Mouse (Mus musculus) spleen, adult 2 months (tissue): ENCODE data around the gene Fank1. TPM values are rescaled to one million over a fixed set of nuclear protein-coding genes. Genes with fewer than 3 reads are reported as not detected.

Experiments
- DNase-seq, 2 experiments: peaks; one replicate each; pipeline versions ENCODE4 v3.0.0 to v3.0.0-alpha.2; 2012 to 2021; ENCODE audit warnings: low spot score in 2 of 2, low read depth in 1 of 2
- H3K27ac ChIP-seq: fragments of 200-500 bp; 2 replicates; pipeline ENCODE4 v1.5.1; 2012; ENCODE audit warnings: low read length, inconsistent platforms; ENCODE audit not compliant: insufficient read depth
- H3K27me3 ChIP-seq: fragments of 200-500 bp; 2 replicates; pipeline ENCODE4 v1.6.1; 2012; ENCODE audit warnings: mild to moderate bottlenecking, moderate library complexity, low read length, inconsistent platforms; ENCODE audit not compliant: control insufficient read depth, insufficient read depth
- H3K36me3 ChIP-seq: fragments of 200-500 bp; 2 replicates; pipeline ENCODE4 v1.6.1; 2012; ENCODE audit warnings: mild to moderate bottlenecking, low read length, inconsistent platforms; ENCODE audit not compliant: control insufficient read depth, insufficient read depth
- H3K4me1 ChIP-seq: fragments of 200-500 bp; 2 replicates; pipeline ENCODE4 v1.6.1; 2011; ENCODE audit warnings: inconsistent platforms; ENCODE audit not compliant: control insufficient read depth, insufficient read depth, insufficient read length
- H3K4me3 ChIP-seq: fragments of 200-500 bp; 2 replicates; pipeline ENCODE4 v1.5.1; 2011; ENCODE audit warnings: mild to moderate bottlenecking, inconsistent platforms; ENCODE audit not compliant: insufficient read depth, insufficient read length; ENCODE audit errors: extremely low read depth
- CTCF ChIP-seq: fragments of 200-500 bp; IDR thresholded peaks from 2 replicates; pipeline ENCODE4 v1.5.1; 2011; ENCODE audit warnings: mild to moderate bottlenecking, inconsistent platforms; ENCODE audit not compliant: insufficient read depth, insufficient read length, insufficient replicate concordance; ENCODE audit errors: extremely low read depth
- POLR2A ChIP-seq: fragments of 200-500 bp; IDR thresholded peaks from 2 replicates; pipeline ENCODE4 v1.6.1; 2011; ENCODE audit warnings: low read depth, low read length, inconsistent platforms
- WGBS: fragments of 180-500 bp; shearing (Covaris S2); methylation state at CpG from one replicate; pipeline ENCODE4 v1.1.7; 2018; 5-methylcytosine and 5-hydroxymethylcytosine counted together
- polyA plus RNA-seq: library from polyadenylated mRNA; depleted of rRNA; stranded (reverse); fragments of >200 nt; gene quantifications from 2 replicates; pipeline ENCODE4 v1.2.3, GENCODE M21; 2012

Gene Fank1
- polyA plus RNA-seq, 1 experiment: not detected

DNA sequence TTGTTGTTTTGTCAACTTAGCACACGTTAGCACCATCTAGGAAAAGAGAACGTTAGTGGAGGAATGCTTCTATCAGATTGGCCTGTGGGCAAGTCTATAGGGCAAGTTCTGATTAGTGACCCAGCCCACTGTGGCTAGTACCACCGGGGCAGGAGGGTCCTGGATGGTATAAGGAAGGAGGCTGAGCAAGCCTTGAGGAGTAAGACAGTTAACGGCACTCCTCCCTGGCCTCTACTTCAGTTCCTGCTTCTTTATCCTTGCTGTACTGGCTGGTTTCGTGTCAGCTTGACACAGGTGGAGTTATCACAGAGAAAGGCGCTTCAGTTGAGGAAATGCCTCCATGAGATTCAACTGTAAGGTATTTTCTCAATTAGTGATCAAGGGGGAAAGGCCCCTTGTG is 10.9 kb downstream of the Fank1 start:
- H3K36me3 ChIP-seq: no peaks in the 10 kb centered on the region
- no peak overlapping the region for H3K27ac ChIP-seq
- DNase-seq: no peak
- H3K27me3 ChIP-seq: no peaks in the 10 kb centered on the region
- 76% methylated on average over 6 of the region's 6 CpGs for WGBS
- no peaks in the 10 kb centered on the region for H3K4me1 ChIP-seq
- TF ChIP-seq CTCF: no peak
- no peak for TF ChIP-seq POLR2A
- no peak overlapping the region for H3K4me3 ChIP-seq

DNA sequence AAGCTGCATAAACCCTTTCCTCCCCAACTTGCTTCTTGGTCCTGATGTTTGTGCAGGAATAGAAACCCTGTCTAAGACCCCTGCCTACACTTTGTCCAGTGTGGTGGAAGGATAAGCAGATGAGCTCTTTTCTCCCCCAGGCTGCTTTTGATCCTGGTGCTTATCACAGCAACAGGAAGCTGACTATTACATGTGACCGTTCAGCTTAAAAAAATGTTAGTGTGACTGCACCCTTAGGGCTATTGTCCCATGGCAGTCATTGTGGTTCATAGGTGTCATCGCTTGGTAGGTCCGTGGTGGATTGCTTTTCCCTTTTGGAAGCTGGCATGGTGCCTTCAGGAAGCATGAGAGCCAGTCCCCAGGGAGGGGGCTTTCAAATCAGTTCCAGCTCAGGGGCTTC is 11.5 kb downstream of the Fank1 start:
- DNase-seq: no peak
- no peak for TF ChIP-seq CTCF
- no peak for TF ChIP-seq POLR2A
- H3K27ac ChIP-seq: no peak overlapping the region
- H3K4me3 ChIP-seq: no peak overlapping the region
- WGBS: 68% methylated on average over 3 of the region's 3 CpGs
- no peaks in the 10 kb centered on the region for H3K36me3 ChIP-seq
- H3K27me3 ChIP-seq: no peaks in the 10 kb centered on the region
- no peaks in the 10 kb centered on the region for H3K4me1 ChIP-seq

GRCm38 (mm10) chr7:133790171-133790570 is 13.5 kb downstream of the Fank1 start:
- Histone ChIP-seq H3K4me1 (no peaks in the 10 kb centered on the region), H3K36me3 (no peaks in the 10 kb centered on the region), H3K27ac (no peak overlapping the region), H3K27me3 (no peaks in the 10 kb centered on the region), H3K4me3 (no peak overlapping the region)
- TF ChIP-seq CTCF: no peak
- TF ChIP-seq POLR2A: no peak
- no peak for DNase-seq
- 95% methylated on average over 4 of the region's 4 CpGs for WGBS

GRCm38 (mm10) chr7:133790608-133791229 is 14.1 kb downstream of the Fank1 start:
- Histone ChIP-seq H3K27ac (no peak overlapping the region), H3K4me3 (no peak overlapping the region), H3K27me3 (no peaks in the 10 kb centered on the region), H3K4me1 (no peaks in the 10 kb centered on the region), H3K36me3 (no peaks in the 10 kb centered on the region)
- no peak for DNase-seq
- TF ChIP-seq POLR2A (no peak), CTCF (no peak)
- 94% methylated on average over 4 of the region's 4 CpGs for WGBS

- Histone ChIP-seq H3K4me3 (no peak overlapping the region), H3K27ac (no peak overlapping the region), H3K4me1 (no peaks in the 10 kb centered on the region), H3K36me3 (no peaks in the 10 kb centered on the region), H3K27me3 (no peaks in the 10 kb centered on the region)
- DNase-seq: no peak
- TF ChIP-seq POLR2A (no peak), CTCF (no peak)
- 65% methylated on average over 1 of the region's 1 CpGs for WGBS
Observed at GRCm38 (mm10) chr7:133792771-133793170, 16.1 kb downstream of the Fank1 start.

- Histone ChIP-seq H3K4me1 (no peaks in the 10 kb centered on the region), H3K4me3 (no peak overlapping the region), H3K27ac (no peak overlapping the region), H3K27me3 (no peaks in the 10 kb centered on the region), H3K36me3 (no peaks in the 10 kb centered on the region)
- no peak for TF ChIP-seq CTCF
- TF ChIP-seq POLR2A: no peak
- DNase-seq: no peak
- WGBS: 73% methylated on average over 10 of the region's 10 CpGs
Observed at GRCm38 (mm10) chr7:133793248-133794131, 16.8 kb downstream of the Fank1 start.

GRCm38 (mm10) chr7:133794720-133795119 is 18.1 kb downstream of the Fank1 start:
- Histone ChIP-seq H3K36me3 (no peaks in the 10 kb centered on the region), H3K27me3 (no peaks in the 10 kb centered on the region), H3K4me3 (no peak overlapping the region), H3K4me1 (no peaks in the 10 kb centered on the region), H3K27ac (no peak overlapping the region)
- DNase-seq: no peak
- TF ChIP-seq CTCF (no peak), POLR2A (no peak)
- 84% methylated on average over 2 of the region's 2 CpGs for WGBS
